Comparison of ENCODE assay signal across 17 mouse cellular contexts in genomic region chr4:59668050-59668449, GRCm38 (mm10). TPM values are rescaled to one million over a fixed set of nuclear protein-coding genes. Genes with fewer than 3 reads are reported as not detected.
DNase-seq lines count a peak whose midpoint lies in the region; ATAC-seq lines count a peak whose summit lies in the region.
"Had no signal": no experiment of that assay in that cellular context is flagged by ENCODE, and none has a peak within 500 bp of the region (broad histone marks: within the 10 kb centered on the region; RNA-seq: fewer than 3 reads in every experiment).

No protein-coding gene starts in this region.

- intact Hi-C loops in left cerebral cortex, postnatal 4 days (cut with DNase I), result no loop called here
- intact Hi-C loops in left cerebral cortex, postnatal 25 days (cut with DNase I), result no loop called here

- no peak overlapping the region for H3K9ac ChIP-seq in embryonic facial prominence, embryonic 14.5 days (ENCODE audit: low read depth, low read length)
- H3K9ac ChIP-seq: heart, embryonic 13.5 days; lung, embryonic 14.5 days had no signal

- H3K4me1 ChIP-seq in embryonic facial prominence, embryonic 14.5 days (ENCODE audit: control insufficient read depth, insufficient read depth, low read length), result 0 out of 2 replicates have a peak, but pooled peaks cover 4% of the 10 kb centered on the region

- 46% methylated on average over 3 of the region's 3 CpGs for WGBS in embryonic facial prominence, embryonic 14.5 days

- no peak overlapping the region for H3K4me3 ChIP-seq in embryonic facial prominence, embryonic 14.5 days (ENCODE audit: low read depth, low read length)
- H3K4me3 ChIP-seq: heart, embryonic 13.5 days; myocyte had no signal

- peak; percentile 5 for DNase-seq in left cerebral cortex, postnatal 4 days
- no peak for DNase-seq in left cerebral cortex, postnatal 25 days (ENCODE audit: low spot score in 2 of 2)
- DNase-seq in embryo, embryonic 11 days, result peak; percentile 30
- peak; percentile 70 for DNase-seq in embryonic facial prominence, embryonic 14.5 days (ENCODE audit: low spot score)
- DNase-seq in mesoderm, embryonic 11.5 days (ENCODE audit: low read depth, low spot score), result peak; percentile 41
- no peak for DNase-seq in layer of hippocampus, postnatal 36 days
- DNase-seq: adrenal gland, postnatal 10 days; cerebellum, adult 18-20 months; heart, postnatal 4 days; kidney, postnatal 4 days; lung, embryonic 14.5 days; right cerebral cortex, postnatal 4 days; thymus, adult 18-20 months had no signal

- H3K27ac ChIP-seq in embryonic facial prominence, embryonic 14.5 days (replicated peaks; ENCODE audit: low read depth, low read length), result no peak overlapping the region; the same call in 1 of the 2 replicates
- H3K27ac ChIP-seq: heart, embryonic 13.5 days had no signal

- peak; percentile 87; the same call in 1 of the 2 replicates for ATAC-seq in embryonic facial prominence, embryonic 14.5 days (ENCODE audit: low read depth)
- no peak for ATAC-seq in megakaryocyte, adult 5-6 weeks (ENCODE audit: poor library complexity, severe bottlenecking)
- ATAC-seq: intestine, embryonic 16.5 days had no signal

- H3K9me3 ChIP-seq in embryonic facial prominence, embryonic 14.5 days (ENCODE audit: control insufficient read depth, low read length), result no peaks in the 10 kb centered on the region
- H3K9me3 ChIP-seq: heart, embryonic 13.5 days had no signal

- H3K27me3 ChIP-seq in embryonic facial prominence, embryonic 14.5 days (replicated peaks; ENCODE audit: control insufficient read depth, insufficient read depth, low read length), result no peaks in the 10 kb centered on the region
- H3K27me3 ChIP-seq: heart, embryonic 13.5 days had no signal

- H3K4me2 ChIP-seq in embryonic facial prominence, embryonic 14.5 days (ENCODE audit: low read depth, low read length), result no peak overlapping the region
- H3K4me2 ChIP-seq: heart, embryonic 13.5 days; lung, embryonic 14.5 days had no signal

- no peaks in the 10 kb centered on the region for H3K36me3 ChIP-seq in embryonic facial prominence, embryonic 14.5 days (ENCODE audit: control insufficient read depth, insufficient read depth, low read length)
- H3K36me3 ChIP-seq: heart, embryonic 13.5 days had no signal

RNA-seq across cellular contexts. Expression of gene E130308A19Rik, which starts 42.0 kb away (rescaled TPM):
- total RNA-seq in left cerebral cortex, postnatal 4 days (2021), result 10 to 100 TPM; 17.7 to 19.2 TPM
- 10 to 100 TPM; 10.9 to 13.1 TPM for total RNA-seq in left cerebral cortex, postnatal 25 days (2021)
- 14.9 and 18.5 TPM in 2 replicates for polyA plus RNA-seq in embryonic facial prominence, embryonic 14.5 days (2014; fragmentation: Nextera tagmentation; extraction: Ambion mirVana)
- total RNA-seq in layer of hippocampus, postnatal 36 days (2021), result 10 to 100 TPM; 12.6 to 15.9 TPM
- total RNA-seq in megakaryocyte, adult 5-6 weeks (2015), result 3.6 and 4.6 TPM in 2 replicates
- 1.9 and 2.0 TPM in 2 replicates for total RNA-seq in megakaryocyte, adult 5-6 weeks (2017)

Comparison
In these comparisons a context has a peak if more than half of its experiments do, and no peak if none do; other contexts are left out.
1. DNase-seq: peak in left cerebral cortex, postnatal 4 days (single experiment), embryo, embryonic 11 days (single experiment), embryonic facial prominence, embryonic 14.5 days (single experiment) and mesoderm, embryonic 11.5 days (single experiment); none in left cerebral cortex, postnatal 25 days (0 of 2) and layer of hippocampus, postnatal 36 days (0 of 2).